Mouse (Mus musculus): ENCODE data around the gene Maz. TPM values are rescaled to one million over a fixed set of nuclear protein-coding genes. Genes with fewer than 3 reads are reported as not detected.
A peak's percentile ranks its signal among the peaks of the same experiment; 100 is the strongest.

The Maz gene
- total and polyA plus RNA-seq, 3 experiments = 81.3 to 641 (median 130) TPM

DNA sequence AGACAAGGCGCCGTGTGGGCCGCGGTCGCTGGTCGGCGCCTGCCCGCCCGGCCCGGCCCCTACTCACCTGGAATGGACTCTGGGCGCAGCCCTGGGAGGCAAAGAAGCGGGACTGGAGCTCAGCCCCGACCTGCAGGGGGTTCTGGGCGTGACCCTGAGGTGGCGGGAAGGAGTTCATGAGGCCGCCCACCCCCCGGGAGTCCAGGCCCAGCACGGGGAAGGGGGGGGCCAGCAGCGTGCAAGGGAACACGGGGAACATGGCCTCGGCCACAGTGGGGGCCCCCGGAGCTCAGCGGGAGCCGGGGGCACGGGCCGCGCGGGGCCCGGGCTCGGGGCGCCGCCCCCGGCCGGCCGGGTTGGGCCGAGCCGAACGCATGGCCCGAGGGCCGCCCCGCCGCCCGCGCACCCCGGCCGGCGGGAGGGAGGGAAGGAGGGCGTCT lies 656 bp downstream of the Maz start:
- Histone ChIP-seq H3K36me3 (replicated peaks) (peaks cover 82% of the 10 kb centered on the region), H3K9me3 (replicated peaks) (no peaks in the 10 kb centered on the region), H3K27me3 (ENCODE audit: insufficient read depth, low read length) (no peaks in the 10 kb centered on the region), H3K4me3 (ENCODE audit: low read depth, low read length) (peak overlapping the region; percentile 77), H3K4me1 (ENCODE audit: insufficient read depth, low read depth, low read length) (peaks cover 74% of the 10 kb centered on the region)
- TF ChIP-seq GATA2 (IDR thresholded peaks at IDR 0.05; ENCODE audit: borderline replicate concordance, low read depth, low read length) (no peak), CTCF (IDR thresholded peaks at IDR 0.05; ENCODE audit: low read depth, low read length) (no peak), POLR2AphosphoS5 (IDR thresholded peaks at IDR 0.05; ENCODE audit: insufficient replicate concordance, low read depth, low read length) (no peak), TAL1 (conservative IDR thresholded peaks at IDR 0.05; ENCODE audit: low read depth, low read length) (no peak), GATA1 (IDR thresholded peaks at IDR 0.05; ENCODE audit: borderline replicate concordance, low read length) (no peak)
- no peak for ATAC-seq (ENCODE audit: extremely low read depth, insufficient number of reproducible peaks, low FRiP score, poor library complexity, severe bottlenecking)
- DNase-seq (ENCODE audit: low spot score) = peak; percentile 80

DNA sequence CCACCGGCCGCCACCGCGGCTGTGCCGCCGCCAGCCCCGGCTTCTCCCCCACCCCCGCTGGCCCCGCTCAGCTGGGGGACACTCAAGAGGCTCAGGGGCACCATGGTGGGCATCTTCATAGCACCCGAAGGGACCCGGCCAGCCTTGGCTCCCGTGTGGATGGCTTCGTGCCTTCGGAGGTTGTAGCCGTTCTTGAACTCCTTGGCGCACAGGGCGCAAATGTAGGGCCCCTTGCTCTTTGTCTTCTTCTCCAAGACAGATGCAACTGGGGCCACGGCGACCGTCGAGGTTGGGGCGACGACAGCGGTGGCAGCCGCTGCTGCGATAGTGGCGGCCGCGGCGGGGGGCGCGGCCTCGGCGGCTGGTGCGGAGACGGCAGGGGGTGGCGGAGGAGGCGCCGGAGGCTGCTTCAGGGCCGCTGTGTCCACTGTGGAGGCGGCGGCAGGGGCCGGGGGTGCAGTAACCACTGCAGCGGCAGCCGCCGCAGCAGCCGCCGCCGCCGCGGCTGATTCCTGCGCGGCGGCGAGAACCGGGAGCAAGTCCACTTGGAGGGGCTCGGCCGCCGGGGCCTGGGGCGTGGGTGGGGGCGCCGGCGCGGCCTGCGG lies 1.2 kb downstream of the Maz start:
- H3K36me3 ChIP-seq (replicated peaks) = peaks cover 77% of the 10 kb centered on the region
- H3K4me1 ChIP-seq (ENCODE audit: insufficient read depth, low read depth, low read length) = peaks cover 74% of the 10 kb centered on the region
- H3K27me3 ChIP-seq (ENCODE audit: insufficient read depth, low read length) = no peaks in the 10 kb centered on the region
- no peaks in the 10 kb centered on the region for H3K9me3 ChIP-seq (replicated peaks)
- ATAC-seq (ENCODE audit: extremely low read depth, insufficient number of reproducible peaks, low FRiP score, poor library complexity, severe bottlenecking) = no peak
- TF ChIP-seq GATA1 (IDR thresholded peaks at IDR 0.05; ENCODE audit: borderline replicate concordance, low read length) = no peak
- TF ChIP-seq TAL1 (conservative IDR thresholded peaks at IDR 0.05; ENCODE audit: low read depth, low read length) = no peak
- no peak for TF ChIP-seq GATA2 (IDR thresholded peaks at IDR 0.05; ENCODE audit: borderline replicate concordance, low read depth, low read length)
- TF ChIP-seq CTCF (IDR thresholded peaks at IDR 0.05; ENCODE audit: low read depth, low read length) = no peak
- no peak for TF ChIP-seq POLR2AphosphoS5 (IDR thresholded peaks at IDR 0.05; ENCODE audit: insufficient replicate concordance, low read depth, low read length)
- DNase-seq (ENCODE audit: low spot score) = peak; percentile 48
- peak overlapping the region; percentile 77 for H3K4me3 ChIP-seq (ENCODE audit: low read depth, low read length)

DNA sequence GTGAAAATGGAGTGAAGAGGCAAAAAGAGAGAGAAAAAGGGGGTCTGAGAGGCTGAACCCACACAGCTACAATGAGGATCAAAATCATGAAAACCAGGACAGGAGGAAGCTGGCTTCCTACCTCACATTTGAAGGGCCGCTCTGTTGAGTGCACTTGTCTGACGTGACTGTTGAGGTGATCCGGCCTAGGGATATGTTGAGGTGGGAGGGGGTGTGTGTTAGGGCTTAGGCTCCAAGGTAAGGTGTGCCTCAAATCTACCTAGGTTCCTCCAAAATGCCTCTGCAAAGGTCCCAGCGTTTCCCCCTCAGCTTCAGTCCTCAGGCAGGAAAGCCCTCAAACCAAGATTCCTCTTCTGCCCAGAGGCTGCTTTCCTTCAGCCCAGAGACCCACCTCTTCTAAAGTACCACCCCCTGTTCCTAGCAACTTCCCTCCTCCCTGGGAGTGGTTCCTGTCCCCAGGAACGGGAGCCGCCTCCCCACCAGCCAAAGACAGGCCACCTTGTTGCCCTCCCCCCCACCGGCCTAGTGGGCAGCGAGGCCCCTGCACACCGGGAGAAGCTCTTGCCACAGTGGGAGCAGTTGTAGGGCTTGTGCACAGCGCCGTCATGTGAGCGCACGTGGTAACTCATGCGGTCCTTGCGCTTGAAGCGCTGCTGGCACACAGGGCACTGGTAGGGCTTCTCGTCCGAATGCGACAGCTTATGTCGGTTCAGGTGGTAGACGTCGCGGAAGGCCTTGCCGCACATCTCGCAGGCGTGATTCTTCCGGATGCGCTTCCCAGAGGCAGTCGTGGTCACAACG lies 1.9 kb downstream of the Maz start:
- DNase-seq (ENCODE audit: low spot score) (peak; percentile 81), ATAC-seq (ENCODE audit: extremely low read depth, insufficient number of reproducible peaks, low FRiP score, poor library complexity, severe bottlenecking) (peak; percentile 32)
- H3K9me3 ChIP-seq (replicated peaks) = no peaks in the 10 kb centered on the region
- H3K27me3 ChIP-seq (ENCODE audit: insufficient read depth, low read length) = no peaks in the 10 kb centered on the region
- H3K4me1 ChIP-seq (ENCODE audit: insufficient read depth, low read depth, low read length) = peaks cover 75% of the 10 kb centered on the region
- H3K4me3 ChIP-seq (ENCODE audit: low read depth, low read length) = peak overlapping the region; percentile 77
- TF ChIP-seq GATA1 (IDR thresholded peaks at IDR 0.05; ENCODE audit: borderline replicate concordance, low read length) (no peak), TAL1 (conservative IDR thresholded peaks at IDR 0.05; ENCODE audit: low read depth, low read length) (no peak), POLR2AphosphoS5 (IDR thresholded peaks at IDR 0.05; ENCODE audit: insufficient replicate concordance, low read depth, low read length) (no peak), GATA2 (IDR thresholded peaks at IDR 0.05; ENCODE audit: borderline replicate concordance, low read depth, low read length) (no peak), CTCF (IDR thresholded peaks at IDR 0.05; ENCODE audit: low read depth, low read length) (no peak)
- peaks cover 78% of the 10 kb centered on the region for H3K36me3 ChIP-seq (replicated peaks)

DNA sequence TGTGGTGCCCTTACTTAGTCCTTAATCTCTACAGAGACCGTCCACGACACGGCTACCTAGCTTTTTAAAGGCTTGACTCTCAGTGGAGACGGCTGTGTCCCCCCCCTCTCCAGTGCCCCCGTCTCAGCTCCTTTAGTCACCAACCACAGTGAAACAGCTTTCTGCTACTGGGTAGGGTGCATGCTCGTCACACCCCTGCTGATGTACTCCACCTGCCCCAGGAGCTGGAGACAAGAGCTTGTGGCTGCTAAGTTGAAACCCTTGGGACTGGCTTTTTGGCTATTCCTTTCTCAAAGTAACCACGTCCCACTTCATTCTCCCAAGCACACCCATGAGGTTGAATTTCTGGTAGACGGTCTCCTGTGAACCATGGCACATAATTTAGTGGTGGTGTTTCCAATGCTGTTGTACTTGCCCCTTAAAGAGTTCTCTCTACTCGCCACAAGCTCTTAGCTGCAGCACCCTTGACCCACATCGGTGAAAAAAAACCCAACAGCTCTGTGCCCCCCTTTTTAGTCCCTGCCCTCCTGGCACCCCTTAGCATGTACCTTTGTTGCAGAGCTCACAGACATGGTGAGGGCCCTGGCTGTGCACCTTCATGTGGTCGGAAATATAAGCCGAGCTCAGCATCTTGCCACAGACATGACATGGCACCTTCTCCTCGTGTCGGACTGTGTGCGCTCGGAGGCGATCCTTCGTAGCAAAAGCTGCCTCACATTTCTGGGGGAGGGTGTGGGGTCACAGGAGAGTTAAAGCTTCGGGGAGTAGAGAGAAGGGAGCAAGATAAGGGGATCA lies 2.7 kb downstream of the Maz start:
- no peak for DNase-seq (ENCODE audit: low spot score)
- TF ChIP-seq GATA1 (IDR thresholded peaks at IDR 0.05; ENCODE audit: borderline replicate concordance, low read length) (no peak), CTCF (IDR thresholded peaks at IDR 0.05; ENCODE audit: low read depth, low read length) (no peak), GATA2 (IDR thresholded peaks at IDR 0.05; ENCODE audit: borderline replicate concordance, low read depth, low read length) (no peak), TAL1 (conservative IDR thresholded peaks at IDR 0.05; ENCODE audit: low read depth, low read length) (no peak), POLR2AphosphoS5 (IDR thresholded peaks at IDR 0.05; ENCODE audit: insufficient replicate concordance, low read depth, low read length) (no peak)
- Histone ChIP-seq H3K27me3 (ENCODE audit: insufficient read depth, low read length) (no peaks in the 10 kb centered on the region), H3K9me3 (replicated peaks) (no peaks in the 10 kb centered on the region), H3K4me1 (ENCODE audit: insufficient read depth, low read depth, low read length) (peaks cover 75% of the 10 kb centered on the region), H3K36me3 (replicated peaks) (peaks cover 78% of the 10 kb centered on the region), H3K4me3 (ENCODE audit: low read depth, low read length) (peak overlapping the region; percentile 77)
- no peak for ATAC-seq (ENCODE audit: extremely low read depth, insufficient number of reproducible peaks, low FRiP score, poor library complexity, severe bottlenecking)

DNA sequence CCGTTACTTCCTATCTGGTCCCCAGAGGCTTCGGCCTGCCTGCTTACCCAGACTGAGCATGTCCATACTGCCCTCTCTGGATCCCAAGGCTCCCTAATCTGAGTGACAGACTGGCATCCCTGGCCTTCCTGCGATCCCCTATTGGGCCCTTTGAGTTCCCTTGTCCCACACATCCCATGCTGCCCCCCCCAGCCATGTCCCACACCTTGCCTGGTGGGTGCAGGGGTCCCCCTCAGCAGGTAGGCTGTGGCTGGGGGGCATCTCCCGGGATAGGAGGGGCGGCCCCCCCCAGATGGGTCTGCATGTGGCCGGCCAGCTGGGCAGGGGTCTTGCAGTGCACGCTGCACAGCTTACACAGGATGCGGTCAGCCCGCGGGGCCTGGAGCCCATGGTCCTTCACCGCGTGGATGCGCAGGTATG lies 3.6 kb downstream of the Maz start:
- no peaks in the 10 kb centered on the region for H3K27me3 ChIP-seq (ENCODE audit: insufficient read depth, low read length)
- DNase-seq (ENCODE audit: low spot score) (no peak), ATAC-seq (ENCODE audit: extremely low read depth, insufficient number of reproducible peaks, low FRiP score, poor library complexity, severe bottlenecking) (no peak)
- H3K36me3 ChIP-seq (replicated peaks) = peaks cover 77% of the 10 kb centered on the region
- peak overlapping the region; percentile 77 for H3K4me3 ChIP-seq (ENCODE audit: low read depth, low read length)
- H3K9me3 ChIP-seq (replicated peaks) = no peaks in the 10 kb centered on the region
- H3K4me1 ChIP-seq (ENCODE audit: insufficient read depth, low read depth, low read length) = peaks cover 75% of the 10 kb centered on the region
- TF ChIP-seq POLR2AphosphoS5 (IDR thresholded peaks at IDR 0.05; ENCODE audit: insufficient replicate concordance, low read depth, low read length) = no peak
- no peak for TF ChIP-seq GATA2 (IDR thresholded peaks at IDR 0.05; ENCODE audit: borderline replicate concordance, low read depth, low read length)
- TF ChIP-seq CTCF (IDR thresholded peaks at IDR 0.05; ENCODE audit: low read depth, low read length) = no peak
- no peak for TF ChIP-seq GATA1 (IDR thresholded peaks at IDR 0.05; ENCODE audit: borderline replicate concordance, low read length)
- TF ChIP-seq TAL1 (conservative IDR thresholded peaks at IDR 0.05; ENCODE audit: low read depth, low read length) = no peak
